Mouse (Mus musculus): ENCODE data around the gene Afg1l. TPM values are rescaled to one million over a fixed set of nuclear protein-coding genes. Genes with fewer than 3 reads are reported as not detected.
A peak's percentile ranks its signal among the peaks of the same experiment; 100 is the strongest.

Afg1l gene
- polyA plus RNA-seq, 1 experiment from 2014 or later: 7.1 TPM

GRCm38 (mm10) chr10:42448371-42448770, 30.0 kb downstream of the Afg1l start:
- Histone ChIP-seq H3K9ac (replicated peaks; ENCODE audit: low read depth) (no peak overlapping the region), H3K4me2 (replicated peaks; ENCODE audit: low read depth, low read length) (no peak overlapping the region), H3K9me3 (ENCODE audit: low read length) (no peaks in the 10 kb centered on the region), H3K27ac (ENCODE audit: low read length) (no peak overlapping the region), H3K4me3 (ENCODE audit: low read depth, low read length) (no peak overlapping the region), H3K36me3 (ENCODE audit: insufficient read depth, low read length) (no peaks in the 10 kb centered on the region), H3K27me3 (replicated peaks; ENCODE audit: insufficient read depth, low read length) (no peaks in the 10 kb centered on the region), H3K4me1 (ENCODE audit: insufficient read depth, low read depth, low read length) (no peaks in the 10 kb centered on the region)
- ATAC-seq (peak; percentile 21; the same call in 1 of the 2 replicates), DNase-seq (ENCODE audit: low spot score) (no peak)
- TF ChIP-seq CTCF (IDR thresholded peaks at IDR 0.05) (no peak), EP300 (IDR thresholded peaks at IDR 0.05) (no peak)
- whole genome bisulfite sequencing: 42% methylated on average over 7 of the region's 7 CpGs

- H3K9me3 ChIP-seq (ENCODE audit: low read length): no peaks in the 10 kb centered on the region
- 52% methylated on average over 9 of the region's 9 CpGs for WGBS
- no peak for ATAC-seq
- H3K4me3 ChIP-seq (ENCODE audit: low read depth, low read length): no peak overlapping the region
- no peak overlapping the region for H3K9ac ChIP-seq (replicated peaks; ENCODE audit: low read depth)
- no peak overlapping the region for H3K4me2 ChIP-seq (replicated peaks; ENCODE audit: low read depth, low read length)
- no peak for TF ChIP-seq EP300 (IDR thresholded peaks at IDR 0.05)
- no peak for TF ChIP-seq CTCF (IDR thresholded peaks at IDR 0.05)
- H3K36me3 ChIP-seq (ENCODE audit: insufficient read depth, low read length): no peaks in the 10 kb centered on the region
- no peaks in the 10 kb centered on the region for H3K27me3 ChIP-seq (replicated peaks; ENCODE audit: insufficient read depth, low read length)
- H3K27ac ChIP-seq (ENCODE audit: low read length): no peak overlapping the region
- no peaks in the 10 kb centered on the region for H3K4me1 ChIP-seq (ENCODE audit: insufficient read depth, low read depth, low read length)
- DNase-seq (ENCODE audit: low spot score): no peak
Observed at GRCm38 (mm10) chr10:42446145-42446544, 32.2 kb downstream of the Afg1l start.

- TF ChIP-seq CTCF (IDR thresholded peaks at IDR 0.05): no peak
- TF ChIP-seq EP300 (IDR thresholded peaks at IDR 0.05): no peak
- WGBS: 87% methylated on average over 5 of the region's 5 CpGs
Observed at GRCm38 (mm10) chr10:42436842-42437805, 41.2 kb downstream of the Afg1l start.

DNA sequence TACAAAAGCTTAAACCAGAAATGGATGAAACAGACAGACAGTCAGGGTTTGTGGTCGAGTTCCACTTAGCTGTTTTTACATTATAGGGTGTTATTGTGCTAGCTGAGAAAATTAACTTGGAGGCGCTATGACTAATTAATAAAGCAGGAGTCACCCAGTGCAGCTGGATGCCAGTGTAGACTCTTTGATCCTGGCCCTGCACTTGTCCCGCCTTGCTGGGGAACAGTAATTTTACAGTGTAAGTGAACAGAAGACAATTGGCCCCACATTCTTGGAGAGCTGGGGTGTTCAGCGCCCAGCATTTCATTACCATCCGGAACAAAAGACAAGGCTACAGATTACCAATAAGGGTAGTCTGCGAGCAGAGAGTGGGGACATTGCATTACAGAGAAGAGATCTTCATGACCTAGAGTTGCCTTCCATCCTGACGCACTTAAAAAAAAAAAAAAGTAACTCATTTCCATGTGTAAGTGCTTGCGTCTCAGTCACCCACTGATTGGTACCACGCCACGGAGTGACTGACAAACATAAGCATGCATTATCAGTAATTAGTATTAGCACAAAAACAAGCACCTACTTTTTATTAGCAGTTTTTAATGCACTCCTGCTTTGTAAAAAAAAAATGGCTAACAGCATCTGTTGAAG, 60.7 kb downstream of the Afg1l start:
- WGBS: 78% methylated on average over 10 of the region's 10 CpGs
- H3K27me3 ChIP-seq (replicated peaks; ENCODE audit: insufficient read depth, low read length): no peaks in the 10 kb centered on the region

More at GRCm38 (mm10) chr10:42436842-42437805, 41.2 kb downstream of the Afg1l start:
- no peak overlapping the region for H3K4me3 ChIP-seq (ENCODE audit: low read depth, low read length)
- H3K4me1 ChIP-seq (ENCODE audit: insufficient read depth, low read depth, low read length): no peaks in the 10 kb centered on the region
- no peak overlapping the region for H3K9ac ChIP-seq (replicated peaks; ENCODE audit: low read depth)
- H3K27ac ChIP-seq (ENCODE audit: low read length): no peak overlapping the region
- H3K9me3 ChIP-seq (ENCODE audit: low read length): no peaks in the 10 kb centered on the region
- ATAC-seq: no peak
- no peaks in the 10 kb centered on the region for H3K27me3 ChIP-seq (replicated peaks; ENCODE audit: insufficient read depth, low read length)
- H3K36me3 ChIP-seq (ENCODE audit: insufficient read depth, low read length): no peaks in the 10 kb centered on the region
- H3K4me2 ChIP-seq (replicated peaks; ENCODE audit: low read depth, low read length): no peak overlapping the region
- no peak for DNase-seq (ENCODE audit: low spot score)

GRCm38 (mm10) chr10:42415821-42416470, 62.4 kb downstream of the Afg1l start:
- no peak for ATAC-seq
- Histone ChIP-seq H3K4me3 (ENCODE audit: low read depth, low read length) (no peak overlapping the region), H3K4me2 (replicated peaks; ENCODE audit: low read depth, low read length) (no peak overlapping the region), H3K9ac (replicated peaks; ENCODE audit: low read depth) (no peak overlapping the region), H3K9me3 (ENCODE audit: low read length) (no peaks in the 10 kb centered on the region), H3K36me3 (ENCODE audit: insufficient read depth, low read length) (0 out of 2 replicates have a peak, but pooled peaks cover 4% of the 10 kb centered on the region), H3K27me3 (replicated peaks; ENCODE audit: insufficient read depth, low read length) (no peaks in the 10 kb centered on the region), H3K27ac (ENCODE audit: low read length) (no peak overlapping the region), H3K4me1 (ENCODE audit: insufficient read depth, low read depth, low read length) (no peaks in the 10 kb centered on the region)
- TF ChIP-seq CTCF (IDR thresholded peaks at IDR 0.05) (no peak), EP300 (IDR thresholded peaks at IDR 0.05) (no peak)
- peak; percentile 16 for DNase-seq (ENCODE audit: low spot score)
- WGBS: 70% methylated on average over 4 of the region's 4 CpGs

More for the DNA sequence above, 60.7 kb downstream of the Afg1l start:
- ATAC-seq (no peak), DNase-seq (ENCODE audit: low spot score) (no peak)
- Histone ChIP-seq H3K4me2 (replicated peaks; ENCODE audit: low read depth, low read length) (no peak overlapping the region), H3K4me1 (ENCODE audit: insufficient read depth, low read depth, low read length) (no peaks in the 10 kb centered on the region), H3K9me3 (ENCODE audit: low read length) (no peaks in the 10 kb centered on the region), H3K27ac (ENCODE audit: low read length) (no peak overlapping the region), H3K36me3 (ENCODE audit: insufficient read depth, low read length) (0 out of 2 replicates have a peak, but pooled peaks cover 4% of the 10 kb centered on the region), H3K9ac (replicated peaks; ENCODE audit: low read depth) (no peak overlapping the region), H3K4me3 (ENCODE audit: low read depth, low read length) (no peak overlapping the region)
- TF ChIP-seq EP300 (IDR thresholded peaks at IDR 0.05) (no peak), CTCF (IDR thresholded peaks at IDR 0.05) (no peak)
